Mouse (Mus musculus) thymus, postnatal 10 days (tissue): ENCODE data around the gene Parp12.

Source experiments
- DNase-seq, 2 experiments: peaks; one replicate each; pipeline ENCODE4 v3.0.0; 2021; ENCODE audit warnings: low spot score in 2 of 2

Parp12 gene

DNA sequence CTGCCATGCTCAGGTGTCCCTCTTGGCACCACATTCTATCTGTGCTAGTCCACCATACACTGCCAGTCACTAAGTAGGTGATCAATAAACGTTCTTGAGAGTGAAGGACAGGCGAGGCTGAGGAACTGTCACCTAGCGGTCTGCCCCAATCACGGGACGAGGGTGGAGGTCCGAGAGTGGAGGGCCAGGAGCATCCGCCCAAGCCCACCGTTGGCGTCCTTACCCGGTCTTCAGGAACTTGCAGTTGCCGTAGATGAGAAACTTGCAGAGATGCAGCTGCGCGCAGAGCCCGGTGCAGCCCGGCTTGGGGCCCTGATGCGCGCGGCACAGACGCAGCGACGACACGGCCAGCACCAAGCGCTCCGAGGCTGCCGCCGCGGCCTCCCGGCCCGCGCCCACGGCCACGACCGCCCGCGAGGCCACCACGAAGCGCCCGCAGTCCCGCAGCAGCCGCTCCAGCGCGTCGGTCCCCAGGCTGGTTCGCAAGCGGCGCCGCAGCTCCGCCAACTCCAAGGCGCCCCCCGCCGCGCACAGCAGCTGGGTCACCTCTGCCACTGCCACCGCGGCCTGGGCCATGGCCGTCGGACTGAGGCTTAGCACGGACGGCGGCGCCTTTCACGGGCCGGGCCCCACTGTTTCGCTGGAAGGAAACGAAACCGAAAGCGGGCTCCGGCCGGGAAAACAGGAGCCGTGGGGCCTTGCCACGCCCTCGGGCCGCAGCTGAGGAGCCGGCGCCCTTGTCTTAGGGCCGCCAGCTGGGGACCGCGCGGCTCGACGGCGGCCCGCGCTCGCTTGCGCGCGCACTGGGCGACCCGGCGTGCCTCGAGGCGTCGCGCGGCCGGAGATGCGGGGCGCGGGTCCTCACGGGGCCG, at the start of gene Parp12:
Gene Parp12, minus strand, starts transcription at position 766 of the 872 bp plus-strand sequence.
- DNase-seq = peak; percentile 34 to 58

DNA sequence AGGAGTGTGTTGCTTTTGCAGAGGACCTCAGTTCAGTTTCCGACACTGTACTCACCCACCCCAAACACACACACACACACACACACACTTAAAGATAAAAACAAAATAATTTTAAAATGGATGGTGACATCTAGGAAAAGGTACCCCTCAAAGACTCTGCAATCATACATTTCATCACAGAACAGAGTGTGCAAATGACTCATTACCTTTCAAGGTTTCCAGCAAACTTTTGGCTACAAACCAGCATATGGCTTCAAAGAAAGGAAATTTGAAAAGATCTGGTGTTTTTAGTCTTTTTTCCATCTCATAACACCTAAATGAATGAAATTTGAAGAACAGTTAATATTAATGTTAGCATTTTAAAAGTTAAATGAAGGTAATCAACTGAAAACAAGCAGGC, 46.7 kb upstream of the Parp12 start:
- DNase-seq = no peak

DNA sequence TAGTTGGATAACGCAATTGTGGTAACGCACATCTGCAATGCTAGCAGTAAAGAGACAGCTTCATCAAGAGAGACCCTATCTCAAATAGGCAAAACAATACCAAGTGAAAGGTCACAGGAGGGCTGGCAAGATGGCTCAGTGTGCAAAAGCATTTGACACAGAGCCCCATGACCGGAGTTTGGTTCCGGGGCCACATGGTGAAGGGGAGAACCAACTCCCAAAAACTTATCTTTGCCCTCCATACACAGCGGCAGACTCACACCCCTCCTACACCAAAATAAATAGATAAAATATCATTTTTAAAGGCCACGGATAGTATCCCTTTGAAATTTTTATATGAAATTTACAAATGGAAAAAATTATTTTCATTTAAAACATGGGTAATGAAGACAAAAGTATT, 43.8 kb upstream of the Parp12 start:
- no peak for DNase-seq

DNA sequence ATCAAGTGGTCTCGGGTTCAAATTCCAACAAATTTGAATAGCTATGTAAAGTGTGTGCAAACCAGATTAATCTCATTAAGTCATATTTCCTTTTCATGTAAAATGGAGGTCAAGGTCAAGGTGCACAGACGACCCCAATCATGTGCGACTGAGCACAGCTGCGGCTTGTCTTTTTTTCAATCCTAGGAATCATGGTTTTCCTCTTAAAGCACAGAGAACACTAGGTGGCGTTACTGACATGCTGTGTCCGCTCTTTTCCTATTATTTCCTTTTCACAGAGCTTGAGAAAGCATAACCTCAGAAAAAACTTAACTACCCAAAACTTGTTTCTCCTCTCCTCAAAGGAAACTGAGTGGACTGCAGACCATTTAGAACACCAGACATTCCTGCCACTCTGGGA, 27.9 kb upstream of the Parp12 start:
- no peak for DNase-seq

DNA sequence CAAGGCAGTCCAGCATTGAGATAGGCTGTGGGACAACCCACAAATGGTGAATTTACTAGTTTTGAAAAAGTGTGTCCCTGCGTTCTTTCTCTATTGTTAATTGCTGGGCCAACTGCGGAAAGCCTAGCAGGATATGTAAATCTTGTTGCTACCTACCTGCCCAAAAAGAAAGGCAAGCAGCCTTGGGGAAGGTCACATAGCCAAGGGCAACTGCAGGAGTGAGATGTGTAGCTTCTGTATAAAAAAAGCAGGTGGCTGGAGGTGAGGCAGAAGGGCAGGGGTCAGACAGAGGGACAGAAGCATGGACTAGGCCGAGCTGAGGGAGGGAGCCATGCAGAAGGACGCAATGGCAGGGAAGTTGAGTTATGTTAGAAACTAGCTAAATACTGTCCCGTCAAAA, 14.4 kb upstream of the Parp12 start:
- DNase-seq = no peak

DNA sequence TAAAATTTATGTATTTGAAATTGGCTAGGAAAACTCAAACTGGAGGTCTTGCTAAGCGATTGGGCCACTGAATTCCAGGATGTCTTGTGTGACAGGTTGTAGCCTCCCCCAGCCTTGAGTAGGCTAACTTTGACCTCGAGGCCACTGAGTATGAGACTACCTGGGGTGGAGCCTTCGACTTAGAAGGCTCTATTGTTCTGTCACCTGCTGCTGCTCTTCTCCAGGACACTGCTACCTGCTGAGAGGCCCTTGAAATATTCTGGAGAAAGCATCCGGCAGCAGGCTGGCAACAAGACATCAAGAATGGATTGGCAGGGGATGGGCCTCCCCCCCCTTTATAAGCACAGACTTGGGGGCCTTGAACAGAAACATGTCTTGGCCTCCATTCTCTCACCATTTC, 13.3 kb upstream of the Parp12 start:
- no peak for DNase-seq

DNA sequence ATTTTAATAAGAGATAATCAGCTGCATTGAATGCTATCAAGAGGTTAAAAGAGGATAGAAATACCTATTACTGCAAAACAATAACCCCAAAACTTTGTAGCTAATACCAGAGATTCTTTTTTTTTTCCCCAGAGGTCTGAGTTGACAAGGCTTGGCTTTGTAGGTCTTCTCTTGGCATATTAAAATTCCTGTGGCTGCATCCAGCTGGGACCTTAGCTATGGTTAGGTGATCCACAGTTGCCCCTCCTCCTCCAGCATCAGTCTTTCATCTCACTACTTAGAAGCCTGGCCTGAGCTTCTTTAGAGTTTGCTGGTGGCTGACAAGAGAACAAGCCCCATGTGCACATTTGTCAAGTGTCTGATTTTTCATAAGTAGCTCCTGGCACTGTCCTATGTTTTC, 6.6 kb upstream of the Parp12 start:
- no peak for DNase-seq

DNA sequence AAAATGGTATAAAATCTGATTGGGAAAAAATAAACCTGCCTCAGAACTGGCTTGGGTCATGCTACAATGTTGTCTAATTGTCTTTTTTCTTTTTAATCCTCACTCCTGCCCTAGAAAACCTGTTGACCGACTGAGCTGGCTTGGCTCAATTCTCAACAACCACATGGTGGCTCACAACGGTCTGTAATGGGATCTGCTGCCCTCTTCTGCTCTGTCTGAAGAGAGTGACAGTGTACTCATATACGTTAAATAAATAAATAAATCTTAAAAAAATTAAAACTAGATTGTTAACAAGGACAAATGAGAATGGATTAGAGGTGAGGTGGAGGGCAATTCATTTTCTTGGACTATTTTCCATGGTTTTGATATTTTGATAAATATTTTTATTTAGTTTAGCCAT, 2.5 kb upstream of the Parp12 start:
- no peak for DNase-seq

DNA sequence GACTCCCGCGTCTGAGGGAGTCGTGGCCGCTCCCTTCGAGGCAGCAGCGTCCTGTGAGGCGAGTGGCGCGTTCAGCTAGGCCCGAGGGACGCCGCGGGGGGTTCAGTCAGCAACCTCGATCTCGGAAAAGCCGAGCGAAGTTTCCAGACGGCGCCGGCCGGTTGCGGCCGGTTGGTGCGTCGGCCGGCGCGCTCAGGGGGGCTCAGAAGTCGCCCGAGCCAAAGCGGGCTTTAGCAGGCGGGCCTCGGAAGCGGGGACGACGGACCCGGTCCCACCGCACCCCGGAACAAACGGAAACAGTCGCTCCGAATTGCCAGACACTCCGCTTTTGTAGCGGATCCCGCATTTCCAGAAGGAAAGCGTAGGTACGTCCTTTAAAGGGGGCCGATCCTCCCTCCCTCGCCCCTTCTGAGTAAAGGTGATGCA, 320 bp upstream of the Parp12 start:
- peak in 1 of 2 experiments; percentile 24 for DNase-seq

DNA sequence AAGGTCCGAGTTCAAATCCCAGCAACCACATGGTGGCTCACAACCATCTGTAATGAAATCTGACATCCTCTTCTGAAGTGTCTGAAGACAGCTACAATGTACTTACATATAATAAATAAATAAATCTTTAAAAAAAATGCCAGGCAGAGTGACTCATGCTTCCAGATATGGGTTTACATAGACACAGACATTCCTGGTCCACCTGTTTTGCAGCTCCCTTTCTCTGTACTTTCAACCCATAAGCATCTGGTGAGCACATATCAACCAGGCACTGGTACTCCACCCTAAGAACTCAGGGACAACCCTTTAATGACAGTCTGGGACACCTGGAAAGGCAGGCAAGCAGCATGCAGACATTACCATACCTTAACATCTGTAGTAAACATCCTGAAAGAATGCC, 2.7 kb downstream of the Parp12 start:
- no peak for DNase-seq

DNA sequence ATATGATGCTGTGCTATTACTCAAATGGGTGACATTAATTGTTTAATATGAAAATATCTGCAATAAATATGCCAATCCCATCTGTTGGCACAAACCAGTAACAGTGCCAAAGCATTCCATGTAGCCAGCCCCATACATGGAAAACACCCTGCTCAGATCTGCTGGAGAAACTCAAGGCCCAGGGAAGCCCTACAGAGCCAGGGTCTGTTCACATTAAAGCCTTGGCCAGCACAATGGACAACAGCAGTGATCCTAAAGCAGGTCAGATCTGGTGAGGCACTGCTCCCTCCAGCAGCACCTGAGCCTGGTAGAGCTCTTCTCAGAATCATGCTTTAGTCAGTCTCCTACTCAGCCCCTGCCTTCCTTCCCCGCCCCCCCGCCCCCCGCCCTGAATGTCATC, 5.0 kb downstream of the Parp12 start:
- no peak for DNase-seq

DNA sequence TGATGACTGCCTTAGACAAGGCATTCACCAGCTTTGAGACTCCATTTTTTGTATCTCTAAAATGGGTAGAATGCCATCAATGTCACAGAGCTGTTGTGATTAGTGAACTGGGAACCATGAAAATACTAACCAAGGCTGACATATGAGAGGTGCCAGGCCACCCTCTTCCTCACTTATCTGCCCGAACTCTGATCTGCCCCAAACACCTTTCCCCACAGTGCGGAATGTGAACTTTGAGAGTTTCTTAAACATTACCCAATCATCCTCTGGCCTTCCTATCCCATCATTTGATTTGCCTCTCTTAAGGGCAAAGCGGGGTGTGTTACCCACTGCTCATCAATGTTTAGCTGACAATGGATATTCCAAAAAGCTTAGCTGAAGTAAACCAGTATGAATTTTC, 5.4 kb downstream of the Parp12 start:
- no peak for DNase-seq

DNA sequence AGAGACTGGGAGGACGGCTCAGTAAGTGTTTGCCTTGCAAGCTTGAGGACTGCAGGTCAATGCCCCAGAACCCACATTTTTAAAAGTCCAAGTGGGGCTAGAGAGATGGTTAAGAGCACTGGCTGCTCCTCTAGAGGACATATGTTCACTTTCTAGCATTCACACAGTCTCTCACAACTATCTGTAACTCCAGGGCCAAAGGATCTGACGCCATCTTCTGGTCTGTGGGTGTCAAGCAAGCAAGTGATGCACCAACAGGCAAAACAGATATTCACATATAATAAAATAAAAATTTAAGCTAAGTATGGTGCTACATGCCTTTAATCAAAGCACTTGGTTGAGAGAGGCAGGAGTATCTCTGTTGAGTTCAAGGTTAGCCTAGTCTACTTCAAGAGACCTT, 11.3 kb downstream of the Parp12 start:
- no peak for DNase-seq

DNA sequence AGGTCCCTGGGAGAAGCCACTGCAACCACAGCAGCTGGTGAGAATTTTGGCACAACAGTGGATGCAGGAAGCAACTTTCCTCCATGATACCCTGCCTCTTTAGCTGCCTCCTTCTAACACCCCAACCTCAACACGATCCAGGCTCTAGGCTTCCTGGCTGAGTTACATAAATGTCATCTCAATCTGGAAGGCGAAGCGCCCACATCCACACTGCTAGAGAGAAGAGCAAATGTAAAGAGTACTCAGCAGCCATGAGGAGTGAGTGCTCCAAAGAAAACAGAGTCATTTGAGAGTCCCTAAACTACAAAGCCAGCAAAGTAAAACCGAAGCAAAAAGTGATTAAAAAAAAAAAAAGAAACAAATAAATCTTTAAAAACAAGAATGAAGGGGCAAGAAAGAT, 13.5 kb downstream of the Parp12 start:
- DNase-seq = no peak

DNA sequence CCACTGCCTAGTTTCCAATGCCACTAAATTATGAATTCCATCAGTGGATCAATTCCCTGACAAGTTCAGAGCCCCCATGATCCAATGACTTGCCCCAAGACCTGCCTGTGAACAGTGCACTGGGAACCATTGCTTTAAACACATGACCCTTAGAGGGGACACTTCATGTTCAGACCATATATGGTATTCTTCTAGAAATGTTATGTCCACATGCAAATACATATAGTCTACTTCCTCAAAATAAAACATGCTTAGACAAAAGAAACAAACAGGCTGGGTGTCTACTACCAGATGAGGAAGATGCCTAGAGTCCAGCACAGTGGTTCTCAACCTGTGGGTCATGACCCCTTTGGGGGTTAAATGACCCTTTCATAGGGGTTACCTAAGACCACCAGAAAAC, 41.7 kb downstream of the Parp12 start:
- no peak for DNase-seq

DNA sequence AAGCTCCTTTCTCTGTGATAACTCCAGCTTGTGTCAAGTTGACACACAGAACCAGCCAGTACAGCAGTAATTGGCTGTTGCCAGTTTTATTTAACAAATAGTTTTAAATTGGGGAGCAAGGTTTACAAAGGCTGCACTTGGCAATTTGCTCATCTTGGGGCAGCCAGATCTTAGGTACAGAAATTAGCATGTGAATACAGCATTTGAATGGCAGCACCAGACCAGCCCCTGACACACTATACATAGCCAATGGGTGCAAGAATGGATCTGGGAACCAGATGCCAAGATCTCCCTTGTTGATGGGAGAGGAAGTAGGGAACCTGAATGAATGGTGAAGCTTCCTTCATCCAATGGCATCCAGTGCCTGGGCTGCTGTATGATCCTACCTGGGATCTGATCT, 44.0 kb downstream of the Parp12 start:
- no peak for DNase-seq

DNA sequence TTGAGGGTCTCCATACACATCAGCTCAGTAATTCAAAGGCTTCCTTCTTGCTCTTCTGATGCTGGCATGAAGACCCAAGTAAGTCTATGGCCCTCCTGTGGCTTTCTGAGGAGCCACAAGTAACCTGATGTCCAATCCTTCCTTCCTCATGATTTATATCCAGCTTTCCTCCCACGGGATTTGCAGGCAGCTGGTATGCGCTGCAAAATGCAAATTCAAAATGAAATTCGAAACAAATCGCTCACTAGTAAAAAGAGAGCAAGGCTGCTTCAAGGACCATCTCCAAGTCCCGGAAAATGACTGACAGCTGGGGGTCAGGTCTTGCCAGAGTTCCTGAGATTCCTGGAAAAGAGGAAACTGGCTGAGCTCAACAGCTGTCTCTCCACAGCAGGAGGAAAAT, 45.5 kb downstream of the Parp12 start:
- DNase-seq = no peak

DNA sequence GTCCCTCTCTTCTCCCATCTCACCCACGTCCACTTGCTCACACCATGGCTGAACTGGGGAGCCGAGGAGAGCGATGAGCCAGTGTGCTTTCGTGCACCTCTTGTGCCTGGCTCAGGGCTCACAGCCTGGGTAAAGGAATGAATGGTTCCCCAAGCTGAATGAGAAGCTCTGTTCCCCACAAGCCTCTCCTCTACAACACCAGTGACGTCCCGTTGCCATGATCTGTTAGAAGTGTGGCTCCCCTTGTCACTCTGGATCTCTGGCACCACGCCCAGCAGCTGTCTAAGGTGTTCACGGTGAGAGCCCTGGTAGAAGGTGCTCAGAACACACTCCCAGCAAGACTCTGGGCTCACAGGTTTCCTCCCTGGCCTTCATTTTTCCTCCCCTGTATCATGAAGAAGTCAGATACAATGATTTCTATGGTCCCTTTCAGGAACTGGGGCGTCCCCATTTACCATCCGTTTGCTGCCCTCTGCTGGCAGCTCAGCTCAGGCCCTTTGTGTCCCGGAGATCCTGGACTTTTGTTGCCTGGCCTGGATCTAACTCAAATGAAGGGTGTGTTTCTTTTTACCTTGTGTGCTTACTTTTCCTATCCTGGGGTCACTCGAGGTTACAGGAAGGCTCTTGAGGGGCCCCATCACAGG, 51.1 kb downstream of the Parp12 start:
- DNase-seq = peak in 1 of 2 experiments; percentile 44

DNA sequence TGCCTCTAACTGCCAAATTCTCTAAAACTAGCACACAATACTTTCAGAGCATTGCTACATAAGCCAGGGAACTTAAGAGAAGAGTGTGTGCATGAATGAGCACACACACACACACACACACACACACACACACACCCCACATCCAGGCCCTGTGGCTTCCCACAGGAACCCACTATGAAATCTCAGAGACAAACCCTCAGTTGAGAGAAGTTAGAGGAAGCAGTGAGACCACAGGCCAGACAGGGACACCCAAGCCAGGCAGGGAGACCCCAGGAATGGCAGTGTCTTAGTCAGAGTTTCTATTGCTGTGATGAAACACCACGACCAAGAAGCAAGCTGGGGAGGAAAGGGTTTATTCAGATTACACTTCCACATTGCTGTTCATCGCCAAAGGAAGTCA, 54.6 kb downstream of the Parp12 start:
- no peak for DNase-seq

DNA sequence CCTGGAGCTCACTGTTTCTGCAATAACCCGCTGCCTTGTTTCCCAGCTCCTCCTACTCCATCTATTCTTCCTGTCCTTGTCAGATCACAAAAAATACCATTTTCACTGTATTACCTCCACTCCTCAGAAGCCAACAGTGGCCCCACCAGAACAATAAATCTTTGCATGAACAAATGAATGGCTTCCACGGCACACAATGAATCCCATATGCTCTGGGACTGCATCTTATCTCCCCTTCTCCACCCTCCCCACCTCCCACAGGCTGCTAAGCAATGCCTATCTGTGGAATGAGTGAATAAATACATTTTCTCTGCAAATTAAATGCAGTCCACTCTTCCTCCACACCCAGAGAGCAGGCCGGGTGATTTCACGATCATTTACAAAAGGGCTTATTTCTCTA, 57.0 kb downstream of the Parp12 start:
- DNase-seq = no peak

DNA sequence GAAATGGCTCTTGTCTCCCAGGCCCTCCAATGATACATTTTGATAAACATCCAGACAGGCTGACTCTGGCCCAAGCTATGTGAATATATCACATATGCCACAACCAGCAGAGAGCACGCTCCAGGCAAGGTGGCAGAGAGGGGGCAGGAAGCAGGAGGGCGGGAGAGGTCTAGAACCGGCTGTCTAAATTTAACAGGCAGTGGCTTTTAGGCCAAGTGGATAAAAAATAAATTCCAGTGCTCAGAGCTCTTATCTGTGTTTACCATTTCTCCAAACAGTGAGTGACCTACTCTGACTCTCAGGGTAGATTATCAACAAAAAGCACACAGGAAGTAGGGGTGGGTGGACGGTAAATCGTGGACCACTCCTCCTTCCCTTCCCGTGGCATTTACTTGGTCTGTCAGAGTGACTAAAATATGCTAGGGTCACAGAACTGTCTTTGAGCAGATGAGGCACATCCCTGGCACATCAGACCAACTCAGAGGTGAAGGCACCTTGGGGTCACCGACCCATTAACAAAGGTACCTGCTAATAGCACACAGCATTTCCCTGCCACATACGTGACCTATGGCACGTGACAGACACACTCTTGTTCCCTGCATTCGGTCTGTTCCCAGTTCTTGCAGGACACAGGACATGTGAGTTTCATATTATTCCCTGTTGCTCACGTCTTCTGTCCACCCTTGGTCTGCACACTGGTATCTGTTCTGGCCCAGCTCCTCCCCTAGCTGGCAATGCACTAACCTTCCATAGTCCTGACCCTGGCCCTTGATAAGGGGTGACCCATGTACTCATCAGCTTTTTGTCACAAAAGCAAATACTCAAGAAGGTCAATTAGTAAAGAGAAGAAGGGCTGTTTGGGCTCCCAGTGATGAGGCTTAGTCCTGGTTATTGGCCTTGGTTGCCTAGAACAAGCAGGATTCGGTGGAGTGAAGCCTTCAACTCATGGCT, 58.3 kb downstream of the Parp12 start:
- no peak for DNase-seq

DNA sequence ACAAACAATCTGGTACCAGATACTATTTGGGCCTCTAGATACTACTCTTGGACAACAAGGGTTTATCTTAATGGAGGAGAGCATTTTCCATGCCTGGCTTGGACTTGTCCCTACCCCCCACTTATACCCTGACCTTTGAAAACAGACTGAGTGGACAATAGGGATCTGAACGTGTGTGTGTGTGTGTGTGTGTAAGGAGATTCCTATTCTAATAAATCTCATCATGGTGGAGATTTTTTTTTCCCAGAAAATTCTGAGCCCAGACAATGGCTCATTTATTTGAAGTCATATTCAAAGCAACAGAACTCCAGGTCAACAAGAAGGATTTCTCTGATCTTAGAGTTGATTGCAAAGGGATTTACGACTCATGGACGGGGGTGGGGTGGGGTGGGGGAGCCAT, 59.2 kb downstream of the Parp12 start:
- DNase-seq = no peak
